Mouse (Mus musculus): ENCODE measurements at regions not wholly inside any gene's neighbourhood (a gene's known extent, or its start where the extent isn't known, plus 50 kb on each side); places are given as distances from the start of the nearest gene placed in this dataset.
"Not testable (repeated sequence)": the region's sequence is repeated elsewhere in the genome, so short reads cannot be mapped to it uniquely, and the experiment has no call there.

DNA sequence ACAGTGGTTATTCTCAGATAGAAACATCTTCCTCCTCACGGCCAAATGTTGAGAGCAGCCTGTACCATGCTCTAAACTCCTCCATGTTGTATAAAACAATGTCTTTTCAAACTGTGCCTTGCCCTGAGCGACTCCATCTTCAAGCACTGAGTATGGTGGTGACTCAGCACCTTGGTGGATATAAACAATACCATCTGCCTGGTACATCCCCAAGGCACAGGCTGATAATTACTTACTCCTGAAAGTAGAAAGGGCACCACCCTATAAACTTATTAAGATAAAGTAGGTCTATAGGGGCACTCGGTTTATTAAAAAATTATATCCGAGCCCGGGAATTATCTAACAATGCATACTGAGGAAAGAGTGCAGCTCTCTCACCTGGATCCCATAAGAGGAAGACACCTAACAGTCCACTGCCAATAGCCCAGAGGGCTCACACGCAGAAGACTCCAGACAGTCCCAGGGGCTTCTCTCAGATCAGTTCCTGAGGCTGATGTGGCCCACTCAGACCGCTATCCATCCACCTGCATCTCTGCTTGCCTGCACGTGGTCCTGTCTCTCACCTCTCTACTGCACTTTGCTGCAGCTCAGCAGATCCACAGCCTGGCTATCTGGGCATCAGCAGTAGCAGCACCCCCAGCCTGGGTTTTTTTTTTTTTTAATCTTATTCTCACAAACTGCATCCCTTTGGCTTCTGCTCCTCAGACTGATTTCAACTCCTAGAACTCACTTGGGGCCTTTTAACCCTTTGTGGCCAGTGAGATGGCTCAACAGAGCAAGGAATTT is 109.7 kb upstream of the Dlg1 start:
- DNase-seq, result no peak

DNA sequence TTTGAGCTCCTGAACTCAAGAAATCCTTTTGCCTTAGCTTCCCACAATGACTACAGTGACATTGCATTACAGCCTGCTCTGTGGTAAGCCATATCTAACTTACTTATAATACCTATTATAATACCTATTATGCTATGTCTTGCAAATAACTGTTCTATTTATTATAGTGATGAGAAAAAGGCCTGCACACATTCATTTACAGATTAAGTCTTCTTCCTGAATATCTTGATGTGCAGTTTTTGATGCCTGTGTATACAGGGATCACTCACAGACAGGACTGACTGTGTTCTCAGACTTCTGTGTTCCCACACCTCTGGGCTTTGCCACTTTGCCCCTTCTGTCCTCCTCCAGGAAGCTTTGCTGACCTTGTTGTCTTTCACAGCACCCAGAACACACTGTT is 102.8 kb upstream of the Dlg1 start:
- no peak for DNase-seq

DNA sequence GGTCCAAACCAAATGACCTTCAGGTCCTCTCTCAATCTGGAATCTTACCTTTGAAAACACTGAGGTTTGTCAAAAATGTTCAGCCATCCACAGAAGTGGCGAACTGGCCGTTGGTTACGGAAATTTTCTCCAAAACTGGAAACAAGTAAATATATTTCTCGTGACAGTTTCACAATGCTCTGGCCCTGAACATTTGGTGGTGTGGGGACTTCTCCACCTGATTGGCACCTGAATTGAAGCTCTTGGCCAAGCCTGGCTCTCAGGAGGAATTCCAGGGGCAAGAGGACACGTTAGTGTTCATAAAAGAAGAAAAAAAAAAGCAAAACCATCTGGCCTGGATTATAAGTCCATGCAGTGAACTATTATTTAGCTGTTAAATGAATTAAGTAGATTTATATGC is 98.3 kb upstream of the Dlg1 start:
- DNase-seq, result no peak

DNA sequence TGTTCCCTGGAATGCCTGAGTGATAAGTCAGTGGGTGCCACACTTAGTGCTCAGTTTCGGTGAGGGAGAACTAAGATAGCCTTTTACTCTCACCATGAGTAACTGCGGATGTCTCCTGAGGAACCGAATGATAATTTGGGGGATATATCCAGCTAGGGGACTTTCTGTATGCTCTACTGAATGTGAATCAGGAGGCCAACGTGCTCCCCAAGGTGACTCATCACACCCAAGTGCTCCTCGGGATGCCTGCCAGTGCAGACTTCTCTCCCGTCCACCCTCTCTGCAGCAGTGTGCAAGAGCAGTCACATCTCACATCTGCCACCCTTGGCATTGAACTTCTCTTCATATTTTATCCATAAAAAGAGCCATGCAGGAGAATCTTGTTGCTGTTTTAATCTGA is 94.9 kb upstream of the Dlg1 start:
- DNase-seq, result no peak

DNA sequence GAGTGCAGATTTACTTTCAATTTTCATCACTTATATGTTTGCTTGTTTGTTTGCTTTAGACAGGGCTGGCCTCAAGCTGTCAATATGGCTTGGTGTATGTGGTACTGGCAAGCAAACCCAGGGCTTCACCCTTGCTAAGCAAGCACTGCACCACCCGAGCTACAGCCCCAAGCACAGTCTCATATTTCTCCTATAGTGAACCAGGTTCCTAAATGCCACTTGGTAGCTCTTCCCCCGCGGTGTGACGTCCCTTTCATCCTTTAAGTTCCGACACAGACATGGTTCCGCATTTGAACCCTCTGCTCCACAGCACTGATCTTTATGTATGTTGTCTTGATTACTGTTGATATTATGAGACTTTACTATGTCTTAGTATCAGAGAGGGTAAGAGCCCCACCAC is 93.4 kb upstream of the Dlg1 start:
- no peak for DNase-seq

DNA sequence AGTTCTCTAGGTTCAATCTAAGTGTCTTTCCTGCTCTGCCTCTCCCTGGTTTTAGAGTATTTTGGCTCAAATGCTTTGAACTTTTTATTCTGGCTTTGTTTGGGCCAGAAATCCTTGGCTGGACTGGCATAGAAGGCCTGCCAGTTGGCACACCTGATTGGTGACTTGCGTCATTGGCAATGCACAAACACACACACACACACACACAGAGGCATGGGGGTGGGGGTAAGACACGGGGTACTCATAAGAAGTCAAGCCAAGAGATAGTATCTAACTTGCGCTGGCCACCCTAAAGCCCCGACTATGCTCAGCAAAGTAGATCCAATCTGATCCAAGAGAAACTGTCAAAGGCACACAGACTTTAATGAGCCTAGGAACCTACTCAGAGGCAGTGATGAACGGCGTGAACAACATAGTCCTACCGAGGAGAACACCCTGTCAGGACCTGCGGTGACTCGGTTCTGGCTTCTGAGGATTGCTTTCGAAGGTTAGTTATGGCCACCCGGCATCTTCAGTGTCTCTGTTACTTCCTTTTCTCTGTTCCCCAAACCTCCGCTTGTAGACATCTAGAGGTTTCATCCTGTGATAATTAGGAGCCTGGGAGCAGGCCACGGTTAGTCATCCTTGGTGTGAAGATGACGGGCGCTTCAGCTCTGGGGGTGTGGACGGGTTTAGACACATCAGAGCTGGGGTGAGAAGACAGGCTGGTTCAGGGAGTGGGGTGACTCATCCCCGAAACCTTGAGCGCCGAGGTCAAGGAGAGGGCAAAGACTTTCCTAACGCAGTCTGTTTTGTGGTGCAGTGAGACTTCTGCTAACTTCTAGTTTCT is 92.7 kb upstream of the Dlg1 start:
- DNase-seq, result no peak

DNA sequence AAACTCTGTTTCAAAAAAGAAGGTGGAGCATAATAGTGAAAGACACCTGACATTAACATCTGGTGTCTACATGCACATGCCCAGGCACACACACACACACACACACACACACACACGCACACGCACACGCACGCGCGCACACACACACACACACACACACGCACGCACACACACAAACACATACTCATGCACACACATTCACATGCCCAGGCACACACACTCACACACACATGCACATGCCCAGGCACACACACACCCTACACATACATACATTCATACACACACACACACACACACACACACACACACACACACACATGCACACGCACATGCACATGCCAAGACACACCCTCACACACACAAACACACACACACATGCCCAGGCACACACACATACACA is 89.4 kb upstream of the Dlg1 start:
- DNase-seq, result not testable (repeated sequence)

DNA sequence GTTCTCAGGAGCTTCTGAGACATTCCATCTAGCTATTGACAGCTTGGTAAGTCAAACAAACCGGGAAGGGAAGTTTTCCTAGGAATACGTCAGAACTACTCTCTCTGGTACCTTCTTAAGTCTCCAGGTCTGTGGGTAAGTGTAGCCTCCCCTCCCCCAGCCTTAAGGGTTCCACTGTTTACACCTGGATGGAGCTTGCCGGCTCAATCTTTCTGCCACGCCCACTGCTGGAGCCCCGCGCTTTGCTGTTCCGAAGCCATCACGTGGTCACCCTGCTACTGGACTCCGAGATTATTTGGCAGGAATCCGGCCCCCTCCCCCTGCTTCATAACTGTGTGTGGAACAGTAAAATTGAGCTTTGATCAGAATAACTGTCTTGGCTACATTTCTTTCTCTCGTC is 87.6 kb upstream of the Dlg1 start:
- DNase-seq, result peak; percentile 69 to 80

DNA sequence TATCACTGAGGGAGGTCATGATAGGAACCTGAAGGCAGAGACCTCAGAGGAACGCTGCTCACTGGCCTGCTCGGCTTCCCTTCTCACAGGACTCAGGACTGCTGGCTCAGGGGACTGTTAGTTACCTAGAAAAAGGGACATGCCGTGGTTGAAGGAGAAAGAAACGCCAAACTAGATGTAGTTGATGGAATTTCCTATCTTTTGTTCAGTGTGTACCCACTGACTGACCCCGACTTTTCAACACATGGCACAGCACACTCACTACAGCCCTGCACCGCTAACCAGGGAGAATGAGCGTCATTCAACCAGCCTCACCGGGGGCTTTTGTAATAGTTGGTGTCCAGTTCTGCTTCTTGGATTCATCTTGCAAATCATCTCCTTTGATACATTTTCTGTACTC is 86.8 kb upstream of the Dlg1 start:
- DNase-seq, result no peak

DNA sequence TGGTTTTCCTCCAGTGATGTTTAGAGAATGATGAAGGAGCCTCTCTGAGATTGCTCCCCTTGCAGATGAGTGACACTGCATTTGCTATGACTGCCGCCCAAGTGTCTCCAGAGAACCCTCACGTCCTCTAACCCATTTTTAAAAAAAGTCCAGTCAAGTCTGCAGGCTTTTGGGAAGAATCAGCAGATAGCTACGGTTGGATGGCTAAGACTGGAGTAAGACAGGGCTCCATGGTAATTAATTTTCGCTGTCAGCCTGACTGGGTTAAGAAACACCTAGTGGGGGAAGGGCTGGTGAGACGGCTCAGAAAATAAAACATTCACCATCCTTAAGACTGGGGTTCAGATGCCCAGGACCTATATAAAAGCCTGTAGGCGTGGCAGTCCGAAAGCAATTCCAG is 85.9 kb upstream of the Dlg1 start:
- no peak for DNase-seq

DNA sequence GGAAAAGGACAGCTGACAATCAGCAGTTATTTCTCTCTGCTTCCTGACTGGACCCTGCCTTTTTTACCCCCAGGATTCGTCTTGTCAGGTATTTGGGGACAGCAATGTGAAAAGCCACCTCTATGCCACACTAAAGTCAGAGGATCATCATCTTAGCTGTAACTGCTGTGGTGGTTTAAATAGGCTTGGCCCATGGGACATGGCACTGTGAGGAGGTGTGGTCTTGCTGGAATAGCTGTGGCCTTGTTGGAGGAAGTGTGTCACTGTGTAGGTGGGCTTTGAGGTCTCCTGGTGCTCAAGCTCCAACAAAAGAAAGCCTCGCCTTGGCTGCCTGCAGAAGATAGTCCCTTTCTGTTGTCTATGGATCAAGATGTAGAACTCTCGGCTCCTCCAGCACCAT is 83.9 kb upstream of the Dlg1 start:
- DNase-seq, result no peak

DNA sequence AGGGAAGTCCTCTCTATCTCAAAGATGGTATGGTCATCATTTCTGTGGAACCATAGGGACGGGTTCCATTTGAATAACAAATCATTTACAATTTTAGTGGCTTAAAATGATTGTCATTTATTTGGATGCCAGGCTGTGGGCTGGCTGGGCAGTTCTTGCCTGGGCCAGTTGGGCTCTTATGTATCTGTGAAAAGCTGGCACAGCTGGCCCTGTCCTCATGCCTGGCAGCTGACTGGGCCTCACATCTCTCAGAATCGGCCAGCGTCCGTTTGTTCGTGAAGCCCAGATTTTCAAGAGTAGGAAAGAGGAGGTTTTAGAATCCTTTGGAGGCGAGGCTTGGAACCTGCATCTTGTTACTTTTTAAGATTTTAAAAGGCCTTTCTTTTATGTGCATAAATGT is 82.5 kb upstream of the Dlg1 start:
- no peak for DNase-seq

DNA sequence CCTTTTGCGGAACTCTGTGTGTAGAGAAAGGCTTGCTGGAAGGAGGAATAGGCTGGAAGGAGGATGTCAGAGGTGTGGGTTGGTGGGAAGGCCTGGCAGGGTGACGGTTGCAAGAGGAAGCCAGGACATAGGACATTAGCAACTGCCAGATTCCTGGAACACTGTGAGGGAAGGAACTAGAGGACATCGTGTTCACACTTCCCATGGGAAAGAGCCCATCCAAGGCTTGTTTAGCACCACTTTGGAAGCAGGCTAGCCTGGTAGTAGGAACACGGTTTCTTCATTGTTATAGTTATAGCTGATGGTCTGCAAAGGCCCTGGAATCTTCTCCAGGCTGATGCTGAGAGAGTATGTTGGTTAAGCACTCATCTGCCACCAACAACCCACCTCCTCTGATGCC is 80.4 kb upstream of the Dlg1 start:
- DNase-seq, result no peak

DNA sequence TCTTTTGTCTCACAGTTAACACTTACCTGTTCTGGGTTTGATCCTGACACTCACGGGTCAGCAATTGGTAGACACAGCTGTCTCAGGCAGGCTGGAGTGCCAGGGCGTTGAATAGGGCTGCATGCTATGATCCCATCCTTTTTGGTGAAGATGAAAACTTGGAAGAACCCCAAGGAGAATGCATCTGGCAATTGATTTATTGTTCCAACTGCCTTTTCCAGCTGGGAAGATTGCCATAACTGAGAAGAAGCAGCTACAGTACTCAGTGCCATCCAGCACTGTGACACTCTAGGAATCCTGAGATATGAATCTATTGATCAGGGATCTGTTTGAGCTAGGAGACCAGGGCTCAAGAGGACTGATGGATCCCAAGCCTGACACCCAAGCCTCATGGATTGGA is 79.6 kb upstream of the Dlg1 start:
- DNase-seq, result no peak

DNA sequence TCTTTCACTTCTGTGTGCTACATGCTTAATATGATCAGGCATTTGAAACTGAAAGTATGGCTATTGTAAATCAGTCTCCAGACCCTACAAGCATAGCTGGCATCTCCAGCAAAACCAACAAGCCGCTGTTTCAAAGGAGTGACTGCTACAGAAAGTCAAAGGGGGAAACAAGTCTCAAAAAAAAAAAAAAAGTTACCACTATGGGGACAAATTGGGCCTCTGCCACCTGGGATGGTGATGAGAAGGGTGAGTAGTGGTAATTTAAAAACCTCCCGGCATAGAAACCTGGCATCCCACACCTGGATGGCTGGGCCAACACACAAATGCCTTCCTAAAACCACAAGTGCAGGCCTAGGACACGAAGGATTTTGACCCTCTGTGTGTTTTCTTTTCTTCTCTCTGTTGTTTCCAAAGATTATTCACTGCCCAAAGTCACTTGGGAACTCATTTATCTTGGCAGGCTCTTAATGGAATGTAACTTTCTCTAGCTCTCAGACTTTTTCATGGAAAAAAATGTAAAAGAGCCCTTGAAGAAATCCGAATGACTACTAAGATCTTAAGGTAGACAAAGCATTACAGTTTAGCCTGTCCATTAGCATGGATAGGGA is 78.9 kb upstream of the Dlg1 start:
- DNase-seq, result no peak

DNA sequence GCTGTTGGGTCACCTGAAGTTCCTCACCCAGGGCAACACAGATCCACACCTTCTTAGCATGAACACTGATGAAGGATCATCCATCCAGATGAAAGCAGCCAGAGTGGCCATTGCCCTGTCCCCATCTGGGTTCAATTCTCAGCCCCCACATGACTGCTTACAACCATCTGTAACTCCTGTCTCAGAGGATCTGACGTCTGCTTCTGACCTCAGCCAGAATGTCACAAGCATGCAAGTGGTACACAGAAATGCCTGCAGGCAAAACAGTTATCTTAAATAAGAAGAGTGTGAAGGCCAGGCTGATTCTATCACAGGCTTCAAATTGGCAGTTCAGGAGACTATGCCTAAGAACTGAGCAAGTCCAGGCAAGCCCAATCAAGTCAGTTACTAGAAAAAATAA is 76.2 kb upstream of the Dlg1 start:
- DNase-seq, result no peak

DNA sequence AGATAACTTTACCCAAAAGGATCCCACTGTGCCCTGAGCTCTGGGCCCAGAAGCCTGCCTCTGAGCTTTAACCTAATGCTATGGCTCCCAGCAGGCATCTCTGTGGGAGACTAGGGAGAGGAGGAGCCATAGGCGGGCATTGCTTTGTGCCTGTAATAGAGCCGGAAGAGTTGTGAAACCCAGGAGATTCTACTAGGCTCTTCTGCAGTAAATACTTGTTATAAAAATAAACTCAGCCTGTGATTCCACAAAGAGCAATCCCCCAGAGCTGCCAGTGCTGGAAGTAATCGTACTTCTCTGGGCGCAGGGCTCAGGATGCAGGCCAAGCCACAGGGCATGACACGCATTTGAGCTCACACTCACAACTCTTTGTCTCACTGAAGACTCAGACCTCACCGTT is 73.7 kb upstream of the Dlg1 start:
- no peak for DNase-seq

DNA sequence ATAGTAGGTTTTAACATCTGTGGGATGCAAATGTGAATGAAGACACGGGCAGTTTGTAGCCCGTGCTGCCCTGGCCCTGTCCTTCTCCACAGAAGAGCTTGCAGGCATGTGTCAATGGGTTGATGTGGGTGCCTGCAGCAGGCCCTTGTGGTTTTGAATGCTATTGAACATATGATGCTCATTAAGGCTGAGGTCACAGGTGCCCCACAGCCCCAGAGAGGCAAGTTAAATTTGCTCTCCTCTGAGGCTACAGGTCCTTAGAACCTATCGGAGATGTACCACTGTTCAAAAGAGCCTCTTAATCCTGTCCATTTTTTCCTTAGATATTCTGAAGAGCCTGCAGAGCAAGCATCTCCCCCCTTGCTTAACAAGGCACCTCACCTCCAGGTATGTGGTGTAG is 71.7 kb upstream of the Dlg1 start:
- DNase-seq, result no peak

DNA sequence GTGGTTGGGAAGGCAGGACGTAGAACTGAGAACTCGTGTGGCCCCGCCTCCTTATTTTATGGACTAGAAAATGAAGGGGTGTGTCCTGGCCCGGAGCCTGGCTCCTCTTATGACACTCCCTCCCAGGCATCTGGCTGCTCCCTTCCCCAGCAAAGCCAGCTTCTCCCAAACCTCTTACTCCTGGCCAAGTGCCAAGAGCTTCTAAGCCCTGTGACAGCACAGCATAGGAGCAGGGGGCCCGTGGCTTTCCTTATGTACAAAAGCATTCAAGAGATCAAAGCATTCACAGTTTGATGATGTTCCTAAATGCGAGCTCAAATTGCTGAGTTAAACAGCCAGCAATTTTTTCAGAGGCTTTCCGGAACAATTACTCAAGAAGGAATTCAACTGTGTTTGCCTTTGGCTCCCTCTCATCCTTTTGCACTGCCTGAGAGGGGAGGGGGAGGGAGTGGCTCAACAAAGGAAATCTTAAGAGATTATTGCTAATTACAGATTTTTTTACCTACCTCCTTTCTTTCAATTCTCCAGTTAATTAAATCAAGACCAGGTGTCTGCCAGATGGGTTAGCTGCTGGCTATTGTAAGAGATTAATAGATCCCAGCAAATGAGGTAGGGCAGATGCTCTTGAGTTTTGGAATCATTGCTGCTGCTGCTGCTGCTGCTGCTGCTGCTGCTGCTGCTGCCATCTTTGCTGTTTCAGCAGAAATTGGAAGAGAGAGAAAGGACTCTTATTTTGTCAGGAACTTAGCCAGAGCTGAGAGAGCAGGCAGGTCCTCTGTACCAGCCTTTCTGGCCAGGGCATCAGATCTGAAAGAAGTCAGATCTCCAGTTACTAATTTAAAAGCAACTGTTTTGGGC is 71.0 kb upstream of the Dlg1 start:
- DNase-seq, result peak; percentile 71 to 74

DNA sequence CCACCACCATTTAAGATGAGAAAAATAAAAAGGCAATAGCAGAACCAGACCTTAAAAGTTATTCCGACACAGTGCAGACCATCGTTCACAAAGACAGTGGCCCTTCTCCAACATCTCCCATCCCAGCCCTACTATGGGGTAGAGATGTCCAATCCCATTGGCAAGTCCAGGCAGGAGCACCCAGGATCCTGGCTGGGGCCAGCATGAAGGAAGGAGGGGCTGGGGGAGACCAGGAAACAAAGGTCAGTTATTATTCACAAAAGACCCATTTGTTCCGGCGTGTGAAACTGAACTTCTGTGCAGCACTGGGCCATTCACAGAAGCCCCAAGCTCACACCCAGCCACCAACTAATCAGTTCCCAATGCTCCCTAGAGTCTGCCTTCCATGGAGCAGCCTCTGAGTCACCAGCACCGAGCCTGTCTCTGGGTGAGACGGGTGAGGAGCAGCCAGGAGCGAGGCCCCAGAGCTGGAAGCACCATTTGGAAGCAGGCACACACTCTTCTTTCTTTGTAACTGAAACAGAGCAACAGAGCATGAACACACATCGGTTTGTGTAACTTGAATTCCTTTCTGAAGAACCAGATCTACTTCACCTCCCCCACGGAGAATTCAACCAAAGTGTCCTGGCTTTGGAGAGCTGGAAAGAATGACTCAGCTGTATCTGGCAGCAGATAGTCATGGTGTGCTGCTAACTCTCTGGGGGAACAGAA is 70.1 kb upstream of the Dlg1 start:
- DNase-seq, result peak; percentile 46 to 67

DNA sequence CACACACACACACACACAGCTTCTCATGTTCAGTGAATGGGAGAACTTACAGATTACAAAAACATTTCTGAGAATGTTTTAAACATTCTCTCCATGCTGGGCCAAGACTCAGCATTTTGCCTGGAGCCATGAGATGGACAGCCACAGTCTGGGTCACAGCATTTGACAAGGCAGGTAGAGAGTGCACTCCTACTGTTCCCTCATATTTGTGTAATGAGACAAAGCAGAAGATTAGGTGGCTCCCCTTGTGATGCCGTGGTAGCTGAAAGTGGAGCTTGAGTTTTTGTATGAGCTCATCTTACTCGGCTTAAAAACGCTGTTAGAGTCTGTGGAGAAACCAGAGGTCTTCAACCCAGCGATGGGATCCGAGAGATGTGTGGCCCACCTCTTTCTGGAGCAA is 65.3 kb upstream of the Dlg1 start:
- no peak for DNase-seq

DNA sequence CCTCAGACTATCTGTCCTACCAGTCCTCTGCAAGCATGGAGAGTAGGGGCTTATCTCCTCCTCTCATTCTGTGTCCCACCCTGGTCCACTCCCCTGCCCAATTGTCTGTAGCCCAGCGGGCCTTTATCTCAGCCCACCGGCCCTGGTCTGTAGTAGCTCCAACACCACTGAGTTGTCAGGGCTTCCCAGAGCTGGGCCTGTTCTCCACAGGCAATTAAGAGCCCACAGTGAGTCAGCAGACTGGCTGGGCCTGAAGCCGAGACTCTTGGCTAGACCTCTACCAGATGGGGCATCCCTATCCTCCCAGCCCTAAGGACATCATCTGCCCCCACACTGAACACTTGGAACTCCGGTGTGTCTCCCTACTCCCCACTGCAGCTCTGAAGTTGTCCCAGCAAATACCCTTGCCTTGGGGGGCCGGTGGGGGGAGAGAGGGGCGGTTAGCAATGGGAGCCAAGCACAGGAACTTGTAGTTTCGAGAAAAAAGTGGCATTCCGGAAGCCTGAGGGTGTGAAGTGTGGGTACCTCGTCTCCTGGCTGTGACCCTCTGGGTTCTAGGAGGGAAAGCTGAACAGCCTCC is 64.7 kb upstream of the Dlg1 start:
- no peak for DNase-seq
